Mouse (Mus musculus) liver, embryonic 12.5 days (tissue): ENCODE measurements around the gene St3gal6. TPM values are rescaled to one million over a fixed set of nuclear protein-coding genes. Genes with fewer than 3 reads are reported as not detected.
"Not testable (repeated sequence)": the region's sequence is repeated elsewhere in the genome, so short reads cannot be mapped to it uniquely, and the experiment has no call there.

Experiments used
- ATAC-seq: fragments of 200-750 bp; cut with Nextera tagmentation; 2 replicates; pipeline ENCODE4 v1.8.0; 2017; ENCODE audit warnings: moderate number of reproducible peaks, mild to moderate bottlenecking, moderate library complexity
- H3K27ac ChIP-seq: fragments of 300-500 bp; sonication (generic); 2 replicates; pipeline ENCODE4 v1.5.1; 2016; ENCODE audit warnings: mild to moderate bottlenecking
- H3K27me3 ChIP-seq: fragments of 300-500 bp; sonication (generic); replicated peaks from 2 replicates; pipeline ENCODE4 v1.6.1; 2016; ENCODE audit warnings: mild to moderate bottlenecking, moderate library complexity
- H3K36me3 ChIP-seq: fragments of 300-500 bp; sonication (generic); 2 replicates; pipeline ENCODE4 v1.6.1; 2016; ENCODE audit warnings: mild to moderate bottlenecking, moderate library complexity
- H3K4me1 ChIP-seq: fragments of 300-500 bp; sonication (generic); 2 replicates; pipeline ENCODE4 v1.6.1; 2016
- H3K4me2 ChIP-seq: fragments of 300-500 bp; sonication (generic); 2 replicates; pipeline ENCODE4 v1.6.1; 2016; ENCODE audit warnings: mild to moderate bottlenecking, moderate library complexity
- H3K4me3 ChIP-seq: fragments of 300-500 bp; sonication (generic); 2 replicates; pipeline ENCODE4 v1.5.1; 2016; ENCODE audit warnings: mild to moderate bottlenecking, moderate library complexity
- H3K9ac ChIP-seq: fragments of 300-500 bp; sonication (generic); 2 replicates; pipeline ENCODE4 v1.6.1; 2016; ENCODE audit warnings: mild to moderate bottlenecking, moderate library complexity
- H3K9me3 ChIP-seq: fragments of 300-500 bp; sonication (generic); replicated peaks from 2 replicates; pipeline ENCODE4 v1.6.1; 2016; ENCODE audit warnings: mild to moderate bottlenecking, moderate library complexity
- WGBS: fragments of 180-500 bp; shearing (Covaris S2); methylation state at CpG from one replicate; pipeline ENCODE4 v1.1.7; 2016; ENCODE audit not compliant: insufficient replicate concordance; 5-methylcytosine and 5-hydroxymethylcytosine counted together
- polyA plus RNA-seq: library from polyadenylated mRNA; unstranded; fragments of >200 nt; fragmentation: Nextera tagmentation; extraction: Ambion mirVana; gene quantifications from 2 replicates; pipeline ENCODE4 v1.2.1, GENCODE M21; 2016

Gene St3gal6
- polyA plus RNA-seq, 1 experiment from 2014 or later, result 60.1 TPM

DNA sequence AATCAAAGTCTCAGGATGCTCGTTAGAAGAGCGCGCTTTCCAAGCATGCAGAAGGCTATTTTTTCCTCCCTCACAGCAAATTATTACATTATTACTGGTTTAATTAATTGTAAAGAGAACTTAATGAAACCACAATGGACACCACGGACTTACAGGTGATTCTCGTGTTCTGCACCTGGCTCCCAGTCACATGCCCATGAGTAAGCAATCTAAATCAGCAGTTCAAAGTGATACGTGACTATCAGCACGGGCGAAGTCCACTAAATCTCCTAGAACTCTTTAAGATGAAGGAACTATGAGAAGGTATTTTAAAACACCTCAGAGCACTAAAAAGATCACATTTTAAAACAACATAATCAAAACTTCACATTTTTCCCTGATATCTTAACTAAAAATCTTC lies 54.0 kb downstream of the St3gal6 start:
- no peaks in the 10 kb centered on the region for H3K27me3 ChIP-seq
- no peak overlapping the region for H3K9ac ChIP-seq
- H3K27ac ChIP-seq, result no peak overlapping the region
- no peak overlapping the region for H3K4me2 ChIP-seq
- H3K36me3 ChIP-seq, result peaks cover 95% of the 10 kb centered on the region
- H3K9me3 ChIP-seq, result no peaks in the 10 kb centered on the region
- no peak overlapping the region for H3K4me3 ChIP-seq
- ATAC-seq, result no peak
- peaks cover 32% of the 10 kb centered on the region for H3K4me1 ChIP-seq
- 84% methylated on average over 8 of the region's 8 CpGs for WGBS

DNA sequence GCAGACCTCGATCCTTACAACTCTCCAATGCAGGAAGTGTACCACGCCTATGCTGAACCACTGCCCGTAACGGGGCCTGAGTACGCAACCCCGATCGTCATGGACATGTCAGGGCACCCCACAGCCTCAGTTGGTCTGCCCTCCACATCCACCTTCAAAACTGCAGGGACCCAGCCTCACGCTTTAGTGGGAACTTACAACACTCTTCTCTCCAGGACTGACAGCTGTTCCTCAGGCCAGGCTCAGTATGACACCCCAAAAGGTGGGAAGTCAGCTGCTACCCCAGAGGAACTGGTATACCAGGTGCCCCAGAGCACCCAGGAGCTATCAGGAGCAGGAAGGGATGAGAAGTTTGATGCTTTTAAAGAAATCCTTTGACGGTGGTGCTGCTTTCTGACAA lies 58.6 kb downstream of the St3gal6 start:
- Histone ChIP-seq H3K4me1 (peaks cover 34% of the 10 kb centered on the region), H3K4me2 (no peak overlapping the region), H3K4me3 (no peak overlapping the region), H3K9ac (no peak overlapping the region), H3K36me3 (peaks cover 78% of the 10 kb centered on the region), H3K27ac (no peak overlapping the region), H3K9me3 (no peaks in the 10 kb centered on the region), H3K27me3 (no peaks in the 10 kb centered on the region)
- no peak for ATAC-seq
- 70% methylated on average over 9 of the region's 9 CpGs for WGBS

DNA sequence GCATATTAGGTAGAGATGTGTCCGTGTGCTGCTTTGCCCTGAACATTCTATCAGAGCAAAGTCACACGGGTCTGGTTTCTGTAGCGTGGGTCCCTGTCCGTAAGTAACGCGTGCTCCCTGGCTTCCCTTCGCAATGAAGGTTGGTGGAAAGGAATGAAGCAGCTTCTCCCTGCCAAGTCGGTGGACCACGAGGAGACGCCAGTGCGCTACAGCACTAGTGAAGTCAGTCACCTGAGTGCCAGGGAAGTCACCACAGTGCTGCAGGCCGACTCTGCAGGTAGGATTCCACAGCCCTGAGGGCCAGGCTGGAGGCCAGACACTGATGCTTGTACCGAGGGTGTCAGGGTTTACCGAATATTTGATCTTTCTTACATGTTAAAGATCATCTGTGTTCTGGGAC lies 60.0 kb downstream of the St3gal6 start:
- Histone ChIP-seq H3K4me3 (no peak overlapping the region), H3K9me3 (no peaks in the 10 kb centered on the region), H3K4me2 (no peak overlapping the region), H3K9ac (no peak overlapping the region), H3K27ac (peak overlapping the region; percentile 27), H3K36me3 (peaks cover 73% of the 10 kb centered on the region), H3K4me1 (peaks cover 43% of the 10 kb centered on the region), H3K27me3 (no peaks in the 10 kb centered on the region)
- 88% methylated on average over 14 of the region's 14 CpGs for WGBS
- no peak for ATAC-seq

DNA sequence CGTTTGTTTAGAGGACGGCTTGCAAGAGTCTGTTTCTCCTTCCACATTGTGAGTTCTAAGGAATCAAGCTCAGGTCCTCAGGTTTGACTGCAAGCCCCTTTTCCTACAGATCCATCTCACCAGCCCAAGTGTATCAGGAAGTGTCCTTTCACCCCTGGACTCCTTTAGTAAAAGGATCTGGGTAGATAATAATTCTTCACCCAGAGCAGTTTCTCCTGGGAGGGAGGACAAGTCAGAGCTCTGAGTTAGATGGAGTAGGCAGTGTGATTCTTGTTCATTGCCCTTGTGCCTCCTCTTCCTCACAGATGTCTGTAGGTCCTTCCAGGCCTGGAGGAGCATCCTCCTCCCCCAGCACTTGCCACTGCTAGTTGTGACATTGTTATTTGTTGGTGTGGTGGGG lies 61.5 kb downstream of the St3gal6 start:
- ATAC-seq, result no peak
- peak overlapping the region; percentile 51; the same call in 1 of the 2 replicates for H3K27ac ChIP-seq

DNA sequence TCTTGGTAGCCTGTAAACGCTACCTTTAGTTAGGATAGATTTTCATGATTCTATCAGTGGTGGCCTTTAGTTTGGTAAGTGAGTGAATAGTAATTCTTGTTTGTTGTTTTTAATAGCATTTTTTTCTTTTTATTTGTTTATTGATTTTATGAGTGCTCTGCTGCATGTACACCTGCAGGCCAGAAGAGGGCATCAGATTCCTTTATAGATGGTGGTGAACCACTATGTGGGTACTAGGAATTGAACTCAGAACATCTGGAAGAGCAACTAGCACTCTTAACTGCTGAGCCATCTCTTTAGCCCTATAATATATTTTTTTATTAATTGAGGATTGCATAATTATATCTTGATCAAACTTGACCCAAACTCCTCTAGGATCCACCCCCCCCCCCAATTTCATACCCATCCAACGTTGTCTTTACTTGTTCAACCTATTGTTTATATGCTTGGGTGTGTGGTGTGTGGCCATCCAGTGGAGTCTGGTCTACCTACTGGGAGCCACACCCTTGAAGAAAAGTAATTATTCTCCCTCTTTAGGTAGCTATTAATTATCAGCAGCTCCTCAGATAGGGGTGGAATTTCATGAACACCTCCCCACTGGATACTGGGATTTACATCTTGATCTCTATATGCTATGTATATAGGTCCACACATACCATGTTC lies 62.1 kb downstream of the St3gal6 start:
- WGBS, result 69% methylated on average over 2 of the region's 2 CpGs
- H3K27me3 ChIP-seq, result no peaks in the 10 kb centered on the region
- no peak overlapping the region for H3K4me2 ChIP-seq
- H3K27ac ChIP-seq, result peak overlapping the region; percentile 51; the same call in 1 of the 2 replicates
- no peak overlapping the region for H3K9ac ChIP-seq
- no peaks in the 10 kb centered on the region for H3K9me3 ChIP-seq
- ATAC-seq, result no peak
- no peak overlapping the region for H3K4me3 ChIP-seq
- peaks cover 61% of the 10 kb centered on the region for H3K4me1 ChIP-seq
- H3K36me3 ChIP-seq, result peaks cover 69% of the 10 kb centered on the region

More for the DNA sequence above, 61.5 kb downstream of the St3gal6 start:
- peaks cover 56% of the 10 kb centered on the region for H3K4me1 ChIP-seq
- H3K9ac ChIP-seq, result no peak overlapping the region
- H3K9me3 ChIP-seq, result no peaks in the 10 kb centered on the region
- no peak overlapping the region for H3K4me3 ChIP-seq
- peaks cover 72% of the 10 kb centered on the region for H3K36me3 ChIP-seq
- no peaks in the 10 kb centered on the region for H3K27me3 ChIP-seq
- H3K4me2 ChIP-seq, result no peak overlapping the region
- WGBS, result 88% methylated on average over 2 of the region's 2 CpGs

DNA sequence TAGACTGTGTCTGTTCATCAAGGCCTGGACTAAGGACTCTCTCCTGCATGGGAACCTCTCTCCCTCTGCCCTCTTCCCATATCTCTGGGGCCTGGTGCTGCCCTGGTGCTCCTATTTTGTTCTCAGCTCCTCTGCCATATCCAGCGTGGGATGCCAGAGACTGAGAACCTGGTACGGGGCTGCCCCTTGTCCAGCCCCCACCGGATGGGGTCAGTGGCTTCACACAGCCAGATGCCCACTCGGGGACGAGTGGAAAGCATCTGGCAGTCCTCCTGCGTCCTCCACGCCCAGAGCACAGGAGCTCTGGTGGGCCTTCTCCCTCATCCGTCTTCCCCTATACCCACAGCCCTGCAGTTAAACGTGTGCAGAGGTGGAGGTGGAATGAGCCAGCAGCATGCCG lies 63.7 kb downstream of the St3gal6 start:
- peak overlapping the region; percentile 69 for H3K27ac ChIP-seq
- 0 out of 2 replicates have a peak, but pooled peaks have one; percentile 27 for ATAC-seq

DNA sequence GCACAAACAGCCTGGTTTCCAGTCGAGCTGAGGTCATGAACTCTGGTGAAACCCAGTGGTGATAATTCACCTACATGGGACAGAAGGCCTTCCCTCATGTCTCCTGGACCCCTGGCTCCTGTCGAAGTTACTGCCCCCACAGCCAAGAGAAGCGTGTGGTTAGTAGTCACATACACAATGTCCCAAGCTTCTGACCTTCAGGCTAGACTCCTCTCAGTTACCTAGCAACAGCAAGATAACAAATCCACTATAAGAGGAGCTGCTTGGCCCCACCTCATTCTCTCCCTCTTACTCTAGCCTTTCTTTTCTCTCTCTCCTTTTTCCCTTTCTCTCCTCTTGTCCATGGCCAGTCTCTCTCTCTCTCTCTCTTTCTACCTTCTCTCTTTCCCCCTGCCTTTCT lies 64.1 kb downstream of the St3gal6 start:
- H3K4me3 ChIP-seq, H3K9me3 ChIP-seq, H3K27me3 ChIP-seq: not testable (repeated sequence)
- Histone ChIP-seq H3K4me1 (peaks cover 70% of the 10 kb centered on the region), H3K4me2 (peak overlapping the region; percentile 35), H3K36me3 (peaks cover 49% of the 10 kb centered on the region), H3K27ac (peak overlapping the region; percentile 69), H3K9ac (peak overlapping the region; percentile 59)
- peak; percentile 53; the same call in 1 of the 2 replicates for ATAC-seq
- WGBS, result 26% methylated on average over 3 of the region's 3 CpGs

More for the DNA sequence above, 63.7 kb downstream of the St3gal6 start:
- peaks cover 68% of the 10 kb centered on the region for H3K4me1 ChIP-seq
- peak overlapping the region; percentile 59 for H3K9ac ChIP-seq
- H3K27me3 ChIP-seq, result no peaks in the 10 kb centered on the region
- no peak overlapping the region for H3K4me3 ChIP-seq
- H3K36me3 ChIP-seq, result peaks cover 53% of the 10 kb centered on the region
- 71% methylated on average over 10 of the region's 10 CpGs for WGBS
- no peaks in the 10 kb centered on the region for H3K9me3 ChIP-seq
- peak overlapping the region; percentile 35 for H3K4me2 ChIP-seq

DNA sequence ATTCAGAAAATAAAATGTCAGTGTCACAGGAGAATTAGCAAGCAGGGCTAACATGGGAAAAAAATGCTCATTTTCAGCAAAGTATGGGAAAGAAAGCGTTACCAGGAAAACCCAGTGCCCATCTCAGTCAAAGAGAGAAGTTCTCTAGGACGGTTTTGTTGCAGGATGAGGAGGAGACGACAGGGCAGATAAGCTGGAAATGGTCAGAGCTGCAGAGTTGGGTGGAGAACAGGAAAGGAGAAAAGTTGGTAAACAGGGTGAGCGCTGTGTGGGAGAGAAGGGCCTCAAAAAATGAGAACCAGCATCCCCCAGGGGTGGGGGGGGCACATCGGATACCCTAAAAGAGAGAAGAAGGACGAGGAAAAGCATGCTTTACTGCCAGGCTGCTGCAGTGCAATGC lies 67.1 kb downstream of the St3gal6 start:
- Histone ChIP-seq H3K9ac (peak overlapping the region; percentile 54), H3K36me3 (peaks cover 21% of the 10 kb centered on the region), H3K4me1 (peaks cover 86% of the 10 kb centered on the region), H3K27me3 (no peaks in the 10 kb centered on the region), H3K9me3 (no peaks in the 10 kb centered on the region), H3K4me2 (peak overlapping the region; percentile 38), H3K27ac (peak overlapping the region; percentile 81), H3K4me3 (no peak overlapping the region)
- 13% methylated on average over 6 of the region's 6 CpGs for WGBS
- ATAC-seq, result peak; percentile 41; the same call in 1 of the 2 replicates

DNA sequence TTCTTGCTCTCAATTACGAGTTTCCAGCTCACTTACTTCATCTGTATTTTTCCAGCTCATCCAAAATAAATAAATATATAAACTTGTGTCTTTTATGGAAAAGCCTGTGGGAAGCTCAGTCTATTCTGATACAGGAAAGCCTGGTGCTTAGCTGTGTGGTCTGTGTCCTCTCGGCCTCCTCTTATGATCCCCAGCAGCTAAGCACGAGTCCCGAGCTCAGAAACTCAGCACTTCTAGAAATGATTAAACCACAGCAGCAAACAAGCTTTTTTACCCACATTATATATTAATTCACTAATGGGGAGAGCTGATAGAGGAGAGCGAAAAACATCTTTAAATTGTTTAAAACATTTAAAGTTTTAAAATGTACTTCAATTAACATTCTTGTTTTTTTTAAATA lies 67.6 kb downstream of the St3gal6 start:
- H3K9me3 ChIP-seq, result no peaks in the 10 kb centered on the region
- no peak for ATAC-seq
- peak overlapping the region; percentile 77 for H3K27ac ChIP-seq
- no peak overlapping the region for H3K4me3 ChIP-seq
- no peak overlapping the region for H3K4me2 ChIP-seq
- peaks cover 84% of the 10 kb centered on the region for H3K4me1 ChIP-seq
- H3K27me3 ChIP-seq, result no peaks in the 10 kb centered on the region
- H3K36me3 ChIP-seq, result peaks cover 23% of the 10 kb centered on the region
- H3K9ac ChIP-seq, result 0 out of 2 replicates have a peak overlapping the region, but pooled peaks have one; percentile 45
- WGBS, result 61% methylated on average over 5 of the region's 5 CpGs

DNA sequence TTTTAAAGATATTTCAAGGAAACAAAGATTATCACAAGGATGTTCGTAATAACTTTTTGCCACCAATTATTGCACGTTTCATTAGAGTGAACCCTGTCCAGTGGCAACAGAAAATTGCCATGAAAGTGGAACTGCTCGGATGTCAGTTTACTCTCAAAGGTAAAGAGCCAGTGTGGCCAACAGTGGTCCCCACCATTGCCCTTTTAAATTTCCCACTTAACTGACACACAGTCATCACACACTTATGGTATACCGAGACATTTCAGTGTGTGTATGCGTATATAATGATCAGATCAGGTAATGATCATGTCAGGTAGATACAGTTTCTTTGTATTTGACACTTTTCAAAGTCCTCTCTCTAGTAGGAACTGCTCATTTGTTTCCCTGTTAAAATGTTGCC lies 68.9 kb downstream of the St3gal6 start:
- H3K36me3 ChIP-seq, result peaks cover 30% of the 10 kb centered on the region
- H3K27ac ChIP-seq, result peak overlapping the region; percentile 95
- H3K27me3 ChIP-seq, result no peaks in the 10 kb centered on the region
- H3K4me2 ChIP-seq, result peak overlapping the region; percentile 46
- H3K4me3 ChIP-seq, result no peak overlapping the region
- 43% methylated on average over 5 of the region's 5 CpGs for whole genome bisulfite sequencing
- H3K4me1 ChIP-seq, result peaks cover 80% of the 10 kb centered on the region
- H3K9me3 ChIP-seq, result no peaks in the 10 kb centered on the region
- peak overlapping the region; percentile 58 for H3K9ac ChIP-seq
- ATAC-seq, result peak; percentile 56

DNA sequence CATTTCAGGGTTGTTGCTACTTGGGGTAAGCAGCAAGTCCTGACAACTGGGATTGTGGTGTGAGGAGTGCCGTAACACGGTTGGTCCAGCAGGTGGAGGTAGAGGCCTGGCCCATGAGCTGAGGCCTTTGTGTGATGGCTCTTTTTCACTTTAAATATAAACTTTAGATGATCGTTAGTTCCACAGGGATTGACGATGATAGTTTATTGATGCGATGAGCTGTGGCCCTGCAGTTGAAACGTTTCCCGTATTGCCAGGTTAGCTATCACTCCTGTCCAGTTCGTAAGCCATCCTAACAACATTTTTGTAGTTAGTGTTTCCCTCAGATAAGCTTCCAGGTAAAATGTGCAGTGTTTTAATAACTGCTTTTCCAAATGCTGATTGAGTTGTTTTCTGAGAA lies 69.4 kb downstream of the St3gal6 start:
- peak; percentile 83 for ATAC-seq
- no peaks in the 10 kb centered on the region for H3K9me3 ChIP-seq
- H3K4me3 ChIP-seq, result no peak overlapping the region
- H3K27ac ChIP-seq, result peak overlapping the region; percentile 95
- H3K9ac ChIP-seq, result peak overlapping the region; percentile 58
- peak overlapping the region; percentile 46 for H3K4me2 ChIP-seq
- no peaks in the 10 kb centered on the region for H3K27me3 ChIP-seq
- peaks cover 28% of the 10 kb centered on the region for H3K36me3 ChIP-seq
- peaks cover 80% of the 10 kb centered on the region for H3K4me1 ChIP-seq
- WGBS, result 21% methylated on average over 8 of the region's 8 CpGs

DNA sequence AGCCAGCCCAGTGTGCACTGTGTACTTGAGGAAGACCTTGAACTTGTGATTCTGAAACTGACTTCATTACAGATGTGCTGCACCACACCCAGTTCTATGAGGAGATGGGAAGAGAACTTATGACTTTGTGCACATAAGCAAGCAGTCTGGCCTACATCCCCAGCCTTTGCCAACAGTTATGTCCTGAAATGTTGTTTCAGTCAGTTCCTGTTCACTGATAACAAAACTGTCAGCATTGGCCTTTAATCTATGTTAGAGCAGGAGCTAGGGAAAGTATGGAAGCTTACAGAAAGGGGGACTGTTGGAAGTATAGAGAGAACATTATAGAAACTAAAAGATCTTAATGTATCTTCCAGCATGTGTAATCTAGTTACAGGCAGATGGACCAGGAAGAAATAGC lies 70.2 kb downstream of the St3gal6 start:
- Histone ChIP-seq H3K27ac (peak overlapping the region; percentile 95), H3K9me3 (no peaks in the 10 kb centered on the region), H3K4me3 (no peak overlapping the region), H3K4me1 (peaks cover 80% of the 10 kb centered on the region), H3K27me3 (no peaks in the 10 kb centered on the region), H3K9ac (peak overlapping the region; percentile 58), H3K4me2 (peak overlapping the region; percentile 46), H3K36me3 (peaks cover 26% of the 10 kb centered on the region)
- ATAC-seq, result 0 out of 2 replicates have a peak, but pooled peaks have one; percentile 4
